Mouse (Mus musculus) lung, postnatal 0 days (tissue): ENCODE data around the gene Hmga1.

Experiments used
- CTCF ChIP-seq: IDR thresholded peaks from 2 replicates; pipeline ENCODE4 v1.5.1; 2016; ENCODE audit warnings: antibody characterized with exemption, mild to moderate bottlenecking
- EP300 ChIP-seq: IDR thresholded peaks from 2 replicates; pipeline ENCODE4 v1.6.1; 2016; ENCODE audit warnings: antibody characterized with exemption, mild to moderate bottlenecking, control low read depth

DNA sequence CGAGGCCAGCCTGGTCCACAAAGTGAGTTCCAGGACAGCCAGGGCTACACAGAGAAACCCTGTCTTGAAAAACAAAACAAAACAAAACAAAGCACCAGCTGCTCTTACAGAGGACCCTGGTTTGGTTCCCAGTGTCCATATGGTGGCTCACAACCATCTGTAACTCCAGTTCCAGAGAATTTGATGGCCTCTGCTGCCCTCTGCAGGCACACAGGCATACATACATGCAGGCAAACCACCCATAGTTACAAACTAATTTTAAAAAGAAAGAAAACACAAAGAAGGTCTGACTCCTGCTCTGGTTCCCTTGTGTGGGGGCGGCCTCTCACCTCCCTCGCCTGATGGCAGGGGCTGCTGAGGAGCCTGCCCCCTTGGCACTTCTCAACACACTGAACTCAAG lies 22.9 kb upstream of the Hmga1 start:
- no peak; the same call in 1 of the 2 replicates for TF ChIP-seq CTCF
- no peak for TF ChIP-seq EP300
